Mouse (Mus musculus): ENCODE data around the gene Ddx42. TPM values are rescaled to one million over a fixed set of nuclear protein-coding genes. Genes with fewer than 3 reads are reported as not detected.

Gene Ddx42
- polyA plus RNA-seq, 1 experiment from 2014 or later, result 113 TPM

- Histone ChIP-seq H3K27me3 (peaks cover 4% of the 10 kb centered on the region; the same call in 1 of the 2 replicates), H3K4me1 (peaks cover 48% of the 10 kb centered on the region), H3K4me2 (replicated peaks) (peak within 1 kb of the TSS; percentile 72), H3K36me3 (no peaks in the 10 kb centered on the region), H3K9ac (replicated peaks) (peak within 1 kb of the TSS; percentile 96), H3K4me3 (peak within 1 kb of the TSS; percentile 87), H3K9me3 (no peaks in the 10 kb centered on the region), H3K27ac (replicated peaks) (peak within 1 kb of the TSS; percentile 91)
- under 1% methylated on average over 68 of the region's 72 CpGs for WGBS
- peak; percentile 92 for ATAC-seq (ENCODE audit: low FRiP score, low read depth)
These were observed 56.1 kb downstream of the Ddx42 start, which contains the start of gene Smarcd2 for GRCm38 (mm10) chr11:106272644-106273310. Gene Smarcd2, minus strand, starts transcription at chr11:106272972.

GRCm38 (mm10) chr11:106273311-106273684 lies 56.6 kb downstream of the Ddx42 start:
- H3K4me2 ChIP-seq (replicated peaks), result peak overlapping the region; percentile 72
- H3K9me3 ChIP-seq, result no peaks in the 10 kb centered on the region
- H3K27ac ChIP-seq (replicated peaks), result peak overlapping the region; percentile 91
- H3K4me3 ChIP-seq, result peak overlapping the region; percentile 87
- no peaks in the 10 kb centered on the region for H3K36me3 ChIP-seq
- peaks cover 5% of the 10 kb centered on the region for H3K27me3 ChIP-seq
- peaks cover 43% of the 10 kb centered on the region for H3K4me1 ChIP-seq
- WGBS, result 20% methylated on average over 16 of the region's 16 CpGs
- peak overlapping the region; percentile 61 for H3K9ac ChIP-seq (replicated peaks)
- peak; percentile 9; the same call in 1 of the 2 replicates for ATAC-seq (ENCODE audit: low FRiP score, low read depth)

DNA sequence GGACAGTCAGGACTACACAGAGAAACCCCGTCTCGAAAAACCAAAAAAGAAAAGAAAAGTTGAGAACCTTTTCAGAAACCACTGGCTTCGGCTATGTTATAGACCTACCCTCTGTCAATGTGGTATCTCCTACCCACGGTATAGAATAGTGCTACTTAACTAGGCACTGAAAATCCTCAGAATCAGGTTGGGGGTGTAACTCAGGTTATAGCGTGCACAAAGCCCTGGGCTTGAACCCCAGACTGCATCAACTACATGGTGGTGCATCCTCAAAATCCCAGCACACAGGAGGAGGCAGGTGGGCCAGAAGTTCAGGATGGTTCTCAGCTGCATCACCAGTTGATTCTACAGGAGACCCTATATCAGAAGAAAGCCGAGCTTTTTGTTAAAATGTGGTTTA lies 57.1 kb downstream of the Ddx42 start:
- no peak overlapping the region for H3K9ac ChIP-seq (replicated peaks)
- no peak for ATAC-seq (ENCODE audit: low FRiP score, low read depth)
- 99% methylated on average over 6 of the region's 6 CpGs for WGBS

DNA sequence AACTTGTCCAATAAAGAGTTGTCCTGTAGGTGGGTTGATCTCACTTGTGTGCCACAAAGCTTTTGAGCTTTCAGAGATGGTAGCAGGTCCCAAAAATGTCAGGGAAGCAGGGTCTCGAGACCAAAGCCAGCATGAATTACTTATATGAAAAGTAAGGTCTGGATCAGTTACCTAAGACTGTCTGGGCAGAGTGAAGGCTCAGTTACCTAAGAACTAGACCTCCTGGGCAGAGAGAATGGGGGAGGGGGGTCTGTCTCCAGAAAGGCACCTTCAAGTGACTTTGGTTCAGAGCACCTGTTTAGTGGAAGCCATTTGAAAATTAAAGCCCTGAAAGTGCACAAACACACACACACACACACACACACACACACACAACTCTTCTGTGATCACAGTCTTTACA lies 57.6 kb downstream of the Ddx42 start:
- no peak overlapping the region for H3K27ac ChIP-seq (replicated peaks)
- ATAC-seq (ENCODE audit: low FRiP score, low read depth), result no peak
- H3K4me2 ChIP-seq (replicated peaks), result no peak overlapping the region
- H3K9me3 ChIP-seq, result no peaks in the 10 kb centered on the region
- H3K4me1 ChIP-seq, result peaks cover 33% of the 10 kb centered on the region
- no peak overlapping the region for H3K9ac ChIP-seq (replicated peaks)
- peaks cover 10% of the 10 kb centered on the region for H3K27me3 ChIP-seq
- H3K36me3 ChIP-seq, result no peaks in the 10 kb centered on the region
- 82% methylated on average over 1 of the region's 1 CpGs for WGBS
- H3K4me3 ChIP-seq, result no peak overlapping the region

More for the DNA sequence above, 57.1 kb downstream of the Ddx42 start:
- H3K36me3 ChIP-seq, result no peaks in the 10 kb centered on the region
- peaks cover 10% of the 10 kb centered on the region for H3K27me3 ChIP-seq
- H3K27ac ChIP-seq (replicated peaks), result no peak overlapping the region
- H3K4me1 ChIP-seq, result peaks cover 38% of the 10 kb centered on the region
- peak overlapping the region; percentile 72; the same call in 1 of the 2 replicates for H3K4me2 ChIP-seq (replicated peaks)
- H3K4me3 ChIP-seq, result no peak overlapping the region
- H3K9me3 ChIP-seq, result no peaks in the 10 kb centered on the region

DNA sequence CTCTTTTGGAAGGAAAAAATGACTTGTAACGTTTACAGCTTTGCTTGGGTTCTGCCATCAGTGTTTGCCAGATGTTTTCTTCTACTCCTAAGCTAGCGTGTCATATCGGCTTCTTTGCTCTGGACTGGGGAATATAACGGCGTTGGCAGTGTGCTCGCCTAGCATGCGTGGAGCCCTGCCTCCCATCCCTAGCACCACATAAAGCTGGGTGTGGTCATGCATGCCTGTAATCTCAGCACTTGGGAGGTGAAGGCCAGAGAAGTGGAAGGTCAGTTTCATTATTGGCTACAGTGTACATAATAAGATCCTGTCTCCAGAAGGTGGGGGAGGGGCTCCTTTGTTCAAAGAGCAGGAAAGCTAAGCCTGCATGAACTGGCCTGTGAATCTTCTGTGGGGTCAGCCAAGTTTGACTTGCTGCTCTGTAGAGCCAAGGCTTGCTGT lies 58.3 kb downstream of the Ddx42 start:
- Histone ChIP-seq H3K9me3 (no peaks in the 10 kb centered on the region), H3K36me3 (no peaks in the 10 kb centered on the region), H3K27ac (replicated peaks) (no peak overlapping the region), H3K4me3 (no peak overlapping the region), H3K4me1 (peaks cover 33% of the 10 kb centered on the region), H3K9ac (replicated peaks) (no peak overlapping the region), H3K27me3 (peaks cover 10% of the 10 kb centered on the region), H3K4me2 (replicated peaks) (no peak overlapping the region)
- no peak for ATAC-seq (ENCODE audit: low FRiP score, low read depth)
- WGBS, result 91% methylated on average over 7 of the region's 7 CpGs

DNA sequence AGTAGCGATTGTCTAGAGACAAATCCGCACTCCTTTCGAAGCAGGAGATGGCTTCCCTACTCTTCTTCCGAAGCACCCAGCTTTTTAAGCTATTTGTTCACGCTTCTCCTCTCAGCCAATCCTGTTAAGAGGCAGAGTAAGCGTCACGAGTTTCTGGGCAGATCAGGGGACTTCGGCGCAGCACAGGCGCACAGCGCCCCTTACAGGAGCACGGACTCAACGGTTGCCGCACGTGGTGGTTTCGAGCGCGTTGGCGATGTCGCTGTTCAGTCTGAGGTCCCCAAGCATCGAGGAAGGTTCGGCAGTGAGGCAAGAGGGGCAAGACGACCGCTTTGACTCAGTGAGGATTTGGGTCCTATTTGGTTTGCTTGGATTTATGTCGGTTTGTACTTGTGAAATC lies 59.7 kb downstream of the Ddx42 start, which contains the start of gene Tcam1:
TSS of gene Tcam1 (plus strand) at position 219 of the 400 bp plus-strand sequence.
- peaks cover 22% of the 10 kb centered on the region for H3K4me1 ChIP-seq
- peak; percentile 31 for ATAC-seq (ENCODE audit: low FRiP score, low read depth)
- H3K27me3 ChIP-seq, result peaks cover 10% of the 10 kb centered on the region
- no peaks in the 10 kb centered on the region for H3K36me3 ChIP-seq
- WGBS, result 10% methylated on average over 25 of the region's 25 CpGs
- no peak within 1 kb of the TSS for H3K27ac ChIP-seq (replicated peaks)
- peak within 1 kb of the TSS; percentile 41 for H3K4me2 ChIP-seq (replicated peaks)
- H3K9ac ChIP-seq (replicated peaks), result no peak within 1 kb of the TSS
- H3K9me3 ChIP-seq, result no peaks in the 10 kb centered on the region
- peak within 1 kb of the TSS; percentile 10; the same call in 1 of the 2 replicates for H3K4me3 ChIP-seq

DNA sequence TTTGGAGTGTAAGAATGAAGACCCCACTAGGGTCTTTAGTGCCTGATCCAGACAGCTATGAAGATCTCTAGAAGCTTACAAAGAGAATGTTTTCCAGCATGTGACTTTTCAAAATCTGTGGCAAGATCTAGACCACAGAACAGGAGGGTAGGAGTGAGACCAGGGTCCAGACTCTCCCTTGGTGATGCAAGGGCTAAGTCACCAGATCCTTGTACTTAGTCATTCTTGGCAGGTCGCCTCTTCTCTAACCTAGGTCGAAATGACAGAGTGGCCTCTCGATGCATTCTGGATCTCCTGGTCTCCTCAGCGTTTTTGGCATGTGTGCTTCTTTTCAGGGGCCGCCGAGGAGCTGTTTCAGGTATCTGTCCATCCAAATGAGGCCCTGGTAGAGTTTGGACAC lies 65.7 kb downstream of the Ddx42 start:
- H3K4me1 ChIP-seq, result peaks cover 3% of the 10 kb centered on the region; the same call in 1 of the 2 replicates
- no peaks in the 10 kb centered on the region for H3K36me3 ChIP-seq
- no peak overlapping the region for H3K4me2 ChIP-seq (replicated peaks)
- H3K4me3 ChIP-seq, result no peak overlapping the region
- no peaks in the 10 kb centered on the region for H3K9me3 ChIP-seq
- H3K9ac ChIP-seq (replicated peaks), result no peak overlapping the region
- WGBS, result 89% methylated on average over 6 of the region's 6 CpGs
- H3K27ac ChIP-seq (replicated peaks), result no peak overlapping the region
- peaks cover 7% of the 10 kb centered on the region for H3K27me3 ChIP-seq
- no peak for ATAC-seq (ENCODE audit: low FRiP score, low read depth)

- Histone ChIP-seq H3K27ac (replicated peaks) (no peak overlapping the region), H3K4me3 (no peak overlapping the region), H3K4me2 (replicated peaks) (no peak overlapping the region), H3K27me3 (peaks cover 4% of the 10 kb centered on the region; the same call in 1 of the 2 replicates), H3K9me3 (no peaks in the 10 kb centered on the region), H3K9ac (replicated peaks) (no peak overlapping the region), H3K36me3 (no peaks in the 10 kb centered on the region), H3K4me1 (peaks cover 3% of the 10 kb centered on the region; the same call in 1 of the 2 replicates)
- WGBS, result 82% methylated on average over 4 of the region's 4 CpGs
- no peak for ATAC-seq (ENCODE audit: low FRiP score, low read depth)
These were observed 66.6 kb downstream of the Ddx42 start for GRCm38 (mm10) chr11:106283371-106283770.

DNA sequence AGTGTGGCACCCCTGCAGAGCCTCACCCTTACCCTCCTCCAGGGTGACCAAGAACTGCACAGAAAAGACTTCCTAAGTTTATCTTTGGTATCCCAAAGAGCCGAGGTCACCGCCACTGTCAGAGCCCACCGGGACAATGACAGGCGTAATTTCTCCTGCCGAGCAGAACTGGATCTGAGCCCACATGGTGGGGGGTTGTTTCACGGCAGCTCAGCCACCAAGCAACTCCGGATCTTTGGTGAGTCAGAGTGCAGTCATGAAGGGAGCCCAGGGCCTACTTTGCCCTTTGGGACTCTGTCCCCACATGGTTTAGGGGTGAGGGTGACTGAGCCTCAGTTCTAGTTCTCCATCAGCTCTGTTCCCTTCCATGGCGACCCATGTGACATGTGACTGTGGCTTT lies 67.4 kb downstream of the Ddx42 start:
- H3K9me3 ChIP-seq, result no peaks in the 10 kb centered on the region
- H3K4me3 ChIP-seq, result no peak overlapping the region
- H3K27ac ChIP-seq (replicated peaks), result no peak overlapping the region
- no peak for ATAC-seq (ENCODE audit: low FRiP score, low read depth)
- H3K27me3 ChIP-seq, result no peaks in the 10 kb centered on the region
- no peak overlapping the region for H3K9ac ChIP-seq (replicated peaks)
- peaks cover 3% of the 10 kb centered on the region; the same call in 1 of the 2 replicates for H3K4me1 ChIP-seq
- H3K4me2 ChIP-seq (replicated peaks), result no peak overlapping the region
- H3K36me3 ChIP-seq, result no peaks in the 10 kb centered on the region
- 73% methylated on average over 8 of the region's 8 CpGs for WGBS

DNA sequence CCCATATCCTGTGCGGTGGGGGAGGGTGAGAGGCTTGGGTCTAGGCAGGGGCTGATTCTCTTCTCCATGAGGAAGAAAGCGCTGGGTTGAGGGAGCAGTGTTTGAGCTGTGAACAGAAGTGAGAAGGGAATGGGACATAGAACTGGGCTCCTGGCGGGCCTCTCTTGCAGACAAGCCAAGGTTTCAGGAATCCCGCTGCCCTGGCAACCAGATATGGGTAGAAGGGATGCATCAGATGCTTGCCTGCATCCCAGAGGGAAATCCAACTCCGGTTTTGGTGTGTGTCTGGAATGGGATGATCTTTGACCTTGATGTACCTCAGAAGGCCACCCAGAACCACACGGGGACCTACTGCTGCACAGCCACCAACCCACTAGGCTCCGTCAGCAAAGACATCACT lies 69.5 kb downstream of the Ddx42 start:
- Histone ChIP-seq H3K27ac (replicated peaks) (no peak overlapping the region), H3K4me3 (no peak overlapping the region), H3K36me3 (no peaks in the 10 kb centered on the region), H3K4me1 (peaks cover 3% of the 10 kb centered on the region; the same call in 1 of the 2 replicates), H3K27me3 (no peaks in the 10 kb centered on the region), H3K9me3 (no peaks in the 10 kb centered on the region), H3K4me2 (replicated peaks) (no peak overlapping the region), H3K9ac (replicated peaks) (no peak overlapping the region)
- WGBS, result 87% methylated on average over 7 of the region's 7 CpGs
- ATAC-seq (ENCODE audit: low FRiP score, low read depth), result no peak

GRCm38 (mm10) chr11:106286987-106287386 lies 70.3 kb downstream of the Ddx42 start:
- WGBS, result 78% methylated on average over 11 of the region's 11 CpGs

DNA sequence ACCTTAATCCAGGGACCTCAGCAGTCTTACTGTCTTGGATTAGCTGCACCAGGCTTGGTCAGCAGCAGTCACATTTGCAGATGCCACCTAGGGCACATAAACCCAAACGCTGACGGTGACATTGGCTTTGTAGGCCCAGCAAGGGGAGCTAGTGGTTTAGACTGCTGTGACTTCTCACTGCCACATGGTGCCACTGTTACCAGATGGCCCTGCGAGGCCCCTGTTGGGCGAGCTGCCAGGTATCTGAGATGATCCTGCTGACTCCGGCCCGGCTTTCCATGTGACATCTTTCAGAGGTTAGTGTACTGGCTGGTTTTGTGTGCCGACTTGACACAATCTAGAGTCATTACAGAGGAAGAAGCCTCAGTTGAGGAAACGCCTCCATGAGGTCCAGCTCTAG lies 72.6 kb downstream of the Ddx42 start:
- ATAC-seq (ENCODE audit: low FRiP score, low read depth), result no peak
- no peaks in the 10 kb centered on the region for H3K36me3 ChIP-seq

More at GRCm38 (mm10) chr11:106286987-106287386, 70.3 kb downstream of the Ddx42 start:
- Histone ChIP-seq H3K9ac (replicated peaks) (no peak overlapping the region), H3K4me3 (no peak overlapping the region), H3K27ac (replicated peaks) (no peak overlapping the region), H3K9me3 (no peaks in the 10 kb centered on the region), H3K27me3 (no peaks in the 10 kb centered on the region), H3K4me2 (replicated peaks) (no peak overlapping the region), H3K4me1 (peaks cover 3% of the 10 kb centered on the region; the same call in 1 of the 2 replicates), H3K36me3 (no peaks in the 10 kb centered on the region)
- ATAC-seq (ENCODE audit: low FRiP score, low read depth), result no peak

More for the DNA sequence above, 72.6 kb downstream of the Ddx42 start:
- Histone ChIP-seq H3K4me3 (no peak overlapping the region), H3K9ac (replicated peaks) (no peak overlapping the region), H3K9me3 (no peaks in the 10 kb centered on the region), H3K27me3 (no peaks in the 10 kb centered on the region), H3K27ac (replicated peaks) (no peak overlapping the region), H3K4me1 (no peaks in the 10 kb centered on the region), H3K4me2 (replicated peaks) (no peak overlapping the region)
- 82% methylated on average over 8 of the region's 8 CpGs for WGBS
